Mouse (Mus musculus) embryonic facial prominence, embryonic 15.5 days (tissue): ENCODE data around the gene Slc30a7. TPM values are rescaled to one million over a fixed set of nuclear protein-coding genes. Genes with fewer than 3 reads are reported as not detected.

Source experiments
- ATAC-seq: fragments of 200-750 bp; cut with Nextera tagmentation; 2 replicates; pipeline ENCODE4 v1.8.0; 2017; ENCODE audit warnings: low read depth, moderate TSS enrichment; ENCODE audit not compliant: insufficient number of reproducible peaks, low FRiP score, low TSS enrichment
- H3K27ac ChIP-seq: fragments of 300-500 bp; sonication (generic); replicated peaks from 2 replicates; pipeline ENCODE4 v1.5.1; 2015; ENCODE audit warnings: mild to moderate bottlenecking, inconsistent platforms
- H3K27me3 ChIP-seq: fragments of 300-500 bp; sonication (generic); 2 replicates; pipeline ENCODE4 v1.6.1; 2015; ENCODE audit warnings: inconsistent platforms
- H3K36me3 ChIP-seq: fragments of 300-500 bp; sonication (generic); 2 replicates; pipeline ENCODE4 v1.6.1; 2015; ENCODE audit warnings: mild to moderate bottlenecking, inconsistent platforms
- H3K4me1 ChIP-seq: fragments of 300-500 bp; sonication (generic); 2 replicates; pipeline ENCODE4 v1.6.1; 2015; ENCODE audit warnings: inconsistent platforms
- H3K4me2 ChIP-seq: fragments of 300-500 bp; sonication (generic); replicated peaks from 2 replicates; pipeline ENCODE4 v1.6.1; 2015; ENCODE audit warnings: mild to moderate bottlenecking, inconsistent platforms
- H3K4me3 ChIP-seq: fragments of 300-500 bp; sonication (generic); replicated peaks from 2 replicates; pipeline ENCODE4 v1.5.1; 2015; ENCODE audit warnings: mild to moderate bottlenecking, inconsistent platforms
- H3K9ac ChIP-seq: fragments of 300-500 bp; sonication (generic); 2 replicates; pipeline ENCODE4 v1.6.1; 2015; ENCODE audit warnings: inconsistent platforms
- H3K9me3 ChIP-seq: fragments of 300-500 bp; sonication (generic); replicated peaks from 2 replicates; pipeline ENCODE4 v1.6.1; 2016; ENCODE audit warnings: inconsistent platforms
- WGBS: fragments of 180-500 bp; shearing (Covaris S2); methylation state at CpG from one replicate; pipeline ENCODE4 v1.1.7; 2015; 5-methylcytosine and 5-hydroxymethylcytosine counted together
- polyA plus RNA-seq: library from polyadenylated mRNA; unstranded; fragments of >200 nt; fragmentation: Nextera tagmentation; extraction: Ambion mirVana; gene quantifications from 2 replicates; pipeline ENCODE4 v1.2.1, GENCODE M21; 2015

Gene Slc30a7
- 30.3 and 35.0 TPM in 2 replicates for polyA plus RNA-seq

- Histone ChIP-seq H3K4me3 (peak within 1 kb of the TSS; percentile 85), H3K27me3 (no peaks in the 10 kb centered on the region), H3K27ac (peak within 1 kb of the TSS; percentile 86), H3K9ac (peak within 1 kb of the TSS; percentile 78), H3K36me3 (peaks cover 14% of the 10 kb centered on the region; the same call in 1 of the 2 replicates), H3K9me3 (no peaks in the 10 kb centered on the region), H3K4me2 (peak within 1 kb of the TSS; percentile 86), H3K4me1 (peaks cover 6% of the 10 kb centered on the region; the same call in 1 of the 2 replicates)
- under 1% methylated on average over 67 of the region's 67 CpGs for WGBS
- peak; percentile 92 for ATAC-seq
These were observed at the start of gene Slc30a7, which contains the start of gene Extl2 for GRCm38 (mm10) chr3:116006978-116007940. TSS of gene Slc30a7 (minus strand) at chr3:116007406. TSS of gene Extl2 (plus strand) at chr3:116007462.

GRCm38 (mm10) chr3:116047034-116047433 lies 39.8 kb upstream of the Slc30a7 start:
- no peaks in the 10 kb centered on the region for H3K9me3 ChIP-seq
- no peaks in the 10 kb centered on the region for H3K4me1 ChIP-seq
- ATAC-seq: no peak
- no peaks in the 10 kb centered on the region for H3K36me3 ChIP-seq
- WGBS: 38% methylated on average over 5 of the region's 5 CpGs
- H3K9ac ChIP-seq: no peak overlapping the region
- H3K4me3 ChIP-seq: no peak overlapping the region
- no peak overlapping the region for H3K27ac ChIP-seq
- no peaks in the 10 kb centered on the region for H3K27me3 ChIP-seq
- no peak overlapping the region for H3K4me2 ChIP-seq

- Histone ChIP-seq H3K27ac (no peak overlapping the region), H3K4me3 (no peak overlapping the region), H3K4me2 (no peak overlapping the region), H3K27me3 (no peaks in the 10 kb centered on the region), H3K4me1 (no peaks in the 10 kb centered on the region), H3K9me3 (no peaks in the 10 kb centered on the region), H3K9ac (no peak overlapping the region), H3K36me3 (no peaks in the 10 kb centered on the region)
- WGBS: 71% methylated on average over 2 of the region's 2 CpGs
- no peak for ATAC-seq
These were observed 38.8 kb upstream of the Slc30a7 start for GRCm38 (mm10) chr3:116046000-116046399.

- Histone ChIP-seq H3K27me3 (no peaks in the 10 kb centered on the region), H3K9ac (no peak overlapping the region), H3K27ac (no peak overlapping the region), H3K36me3 (no peaks in the 10 kb centered on the region), H3K9me3 (no peaks in the 10 kb centered on the region), H3K4me2 (no peak overlapping the region), H3K4me1 (no peaks in the 10 kb centered on the region), H3K4me3 (no peak overlapping the region)
- WGBS: 87% methylated on average over 3 of the region's 3 CpGs
- no peak for ATAC-seq
These were observed 33.6 kb upstream of the Slc30a7 start for GRCm38 (mm10) chr3:116040776-116041175.

- Histone ChIP-seq H3K4me1 (no peaks in the 10 kb centered on the region), H3K27ac (no peak overlapping the region), H3K4me3 (no peak overlapping the region), H3K9ac (no peak overlapping the region), H3K27me3 (no peaks in the 10 kb centered on the region), H3K9me3 (no peaks in the 10 kb centered on the region), H3K36me3 (no peaks in the 10 kb centered on the region), H3K4me2 (no peak overlapping the region)
- WGBS: 53% methylated on average over 3 of the region's 3 CpGs
- ATAC-seq: no peak
These were observed 26.6 kb upstream of the Slc30a7 start for GRCm38 (mm10) chr3:116033871-116034222.

GRCm38 (mm10) chr3:116033218-116033870 lies 26.1 kb upstream of the Slc30a7 start:
- Histone ChIP-seq H3K36me3 (no peaks in the 10 kb centered on the region), H3K4me1 (no peaks in the 10 kb centered on the region), H3K27me3 (no peaks in the 10 kb centered on the region), H3K4me3 (no peak overlapping the region), H3K4me2 (no peak overlapping the region), H3K9ac (no peak overlapping the region), H3K9me3 (no peaks in the 10 kb centered on the region), H3K27ac (no peak overlapping the region)
- ATAC-seq: no peak
- 50% methylated on average over 6 of the region's 6 CpGs for WGBS

GRCm38 (mm10) chr3:116030152-116030788 lies 23.1 kb upstream of the Slc30a7 start:
- no peaks in the 10 kb centered on the region for H3K27me3 ChIP-seq

GRCm38 (mm10) chr3:116026996-116027395 lies 19.8 kb upstream of the Slc30a7 start:
- 85% methylated on average over 20 of the region's 20 CpGs for WGBS
- H3K4me2 ChIP-seq: no peak overlapping the region
- no peak overlapping the region for H3K9ac ChIP-seq

More at GRCm38 (mm10) chr3:116030152-116030788, 23.1 kb upstream of the Slc30a7 start:
- 61% methylated on average over 11 of the region's 11 CpGs for WGBS
- H3K4me2 ChIP-seq: no peak overlapping the region
- no peaks in the 10 kb centered on the region for H3K9me3 ChIP-seq
- no peaks in the 10 kb centered on the region for H3K4me1 ChIP-seq
- ATAC-seq: no peak
- H3K9ac ChIP-seq: no peak overlapping the region
- H3K4me3 ChIP-seq: no peak overlapping the region
- no peaks in the 10 kb centered on the region for H3K36me3 ChIP-seq
- no peak overlapping the region for H3K27ac ChIP-seq

GRCm38 (mm10) chr3:116025701-116026100 lies 18.5 kb upstream of the Slc30a7 start:
- Histone ChIP-seq H3K9ac (no peak overlapping the region), H3K4me2 (no peak overlapping the region), H3K27me3 (no peaks in the 10 kb centered on the region), H3K36me3 (0 out of 2 replicates have a peak, but pooled peaks cover 2% of the 10 kb centered on the region), H3K27ac (no peak overlapping the region), H3K4me3 (no peak overlapping the region), H3K9me3 (no peaks in the 10 kb centered on the region), H3K4me1 (no peaks in the 10 kb centered on the region)
- WGBS: 89% methylated on average over 10 of the region's 10 CpGs
- no peak for ATAC-seq

More at GRCm38 (mm10) chr3:116026996-116027395, 19.8 kb upstream of the Slc30a7 start:
- no peak for ATAC-seq
- no peak overlapping the region for H3K4me3 ChIP-seq
- no peaks in the 10 kb centered on the region for H3K27me3 ChIP-seq
- no peaks in the 10 kb centered on the region for H3K9me3 ChIP-seq
- 0 out of 2 replicates have a peak, but pooled peaks cover 2% of the 10 kb centered on the region for H3K36me3 ChIP-seq
- H3K4me1 ChIP-seq: no peaks in the 10 kb centered on the region
- H3K27ac ChIP-seq: no peak overlapping the region

- H3K4me2 ChIP-seq: no peak overlapping the region
These were observed 17.5 kb upstream of the Slc30a7 start for GRCm38 (mm10) chr3:116024669-116025068.

GRCm38 (mm10) chr3:116024236-116024635 lies 17.0 kb upstream of the Slc30a7 start:
- H3K9me3 ChIP-seq: no peaks in the 10 kb centered on the region
- H3K4me1 ChIP-seq: no peaks in the 10 kb centered on the region
- no peak overlapping the region for H3K4me3 ChIP-seq
- H3K4me2 ChIP-seq: no peak overlapping the region
- no peaks in the 10 kb centered on the region for H3K27me3 ChIP-seq
- no peak overlapping the region for H3K9ac ChIP-seq
- 0 out of 2 replicates have a peak, but pooled peaks cover 2% of the 10 kb centered on the region for H3K36me3 ChIP-seq
- ATAC-seq: no peak
- 52% methylated on average over 12 of the region's 12 CpGs for WGBS
- H3K27ac ChIP-seq: no peak overlapping the region

More at GRCm38 (mm10) chr3:116024669-116025068, 17.5 kb upstream of the Slc30a7 start:
- Histone ChIP-seq H3K4me3 (no peak overlapping the region), H3K4me1 (no peaks in the 10 kb centered on the region), H3K9ac (no peak overlapping the region), H3K27ac (no peak overlapping the region), H3K9me3 (no peaks in the 10 kb centered on the region), H3K36me3 (0 out of 2 replicates have a peak, but pooled peaks cover 2% of the 10 kb centered on the region), H3K27me3 (no peaks in the 10 kb centered on the region)
- 40% methylated on average over 5 of the region's 5 CpGs for WGBS
- ATAC-seq: no peak
